Mouse (Mus musculus) cerebellum, adult 18-20 months (tissue): ENCODE measurements around the gene Abhd14b.
"Not testable (repeated sequence)": the region's sequence is repeated elsewhere in the genome, so short reads cannot be mapped to it uniquely, and the experiment has no call there.

Experiments
- DNase-seq, 2 experiments: peaks; one replicate each; pipeline ENCODE4 v3.0.0; 2021

Abhd14b gene

DNA sequence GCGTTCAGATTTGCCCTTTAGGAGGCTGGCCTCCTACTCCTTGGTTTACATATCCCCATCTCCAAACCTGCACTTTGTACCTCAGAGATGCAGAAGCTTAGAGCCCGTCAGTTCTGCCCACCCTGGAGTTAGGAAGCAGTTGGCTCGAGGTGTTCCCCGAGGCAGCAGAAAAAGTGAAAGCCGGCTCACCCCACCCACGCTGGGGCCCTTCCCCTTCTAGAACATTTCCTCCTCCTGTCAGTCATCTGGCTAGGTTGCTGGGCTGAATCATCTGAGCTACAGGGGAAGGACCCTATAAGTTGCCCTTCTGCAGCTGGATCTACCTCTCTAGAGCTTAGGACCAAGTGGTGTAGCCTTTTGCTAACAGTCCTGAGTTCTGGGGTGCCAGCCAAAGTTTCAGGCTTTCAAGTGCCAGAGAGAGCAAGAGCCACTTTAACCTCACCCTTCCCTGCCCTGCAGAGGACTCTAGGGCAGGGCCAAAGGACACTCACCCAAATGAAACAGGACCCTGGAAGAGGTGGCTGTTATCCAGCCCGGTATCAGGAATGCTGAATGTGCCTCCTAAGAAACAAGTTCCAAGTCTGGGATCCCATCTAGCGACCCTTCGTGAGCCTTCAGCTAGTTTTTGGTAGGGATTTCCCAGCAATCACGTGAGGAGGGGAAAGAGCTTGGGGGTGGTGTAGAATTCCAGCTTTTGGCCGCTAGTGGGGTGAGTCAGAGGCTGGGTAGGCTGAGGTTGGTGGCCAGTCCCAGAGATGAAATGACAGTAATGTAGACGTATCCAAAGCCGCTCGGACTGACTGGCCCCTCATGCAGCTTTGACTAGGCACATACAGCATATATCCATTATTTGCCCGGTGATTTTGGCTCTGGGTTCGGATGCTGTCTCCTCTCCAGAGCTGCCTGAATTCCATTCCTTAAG, 29.0 kb downstream of the Abhd14b start:
- no peak for DNase-seq

DNA sequence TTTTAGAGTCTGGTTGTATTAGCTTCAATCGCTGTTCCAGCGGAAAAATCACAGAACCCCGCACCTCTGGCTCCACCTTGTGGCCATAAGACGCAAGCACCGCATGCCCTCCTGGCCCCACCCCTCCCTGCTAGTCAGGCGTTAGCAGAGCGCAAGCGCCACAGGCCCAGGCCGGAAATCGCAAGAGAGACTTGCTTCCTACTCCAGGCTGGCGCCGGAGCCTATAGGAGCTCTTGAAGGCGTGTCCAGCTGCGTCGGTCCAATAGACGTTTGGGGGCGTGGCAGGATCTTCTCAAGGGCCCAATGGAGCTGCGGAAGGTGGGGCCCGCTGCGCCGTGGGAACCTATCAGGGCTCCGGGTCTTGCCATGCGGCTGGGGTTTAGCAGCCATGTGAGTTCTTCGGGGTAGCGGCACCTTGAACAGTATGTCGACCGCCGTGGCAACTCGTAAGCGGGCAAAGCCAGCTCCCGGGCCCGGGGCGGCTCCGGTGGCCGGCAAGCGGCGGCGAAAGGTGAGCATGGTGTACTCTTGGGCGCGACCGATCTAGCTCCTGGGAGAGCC, 29.7 kb downstream of the Abhd14b start, which contains the start of gene Parp3:
Gene Parp3, minus strand, starts transcription at position 26 of the 561 bp plus-strand sequence.
- peak; percentile 98 to 100 for DNase-seq

DNA sequence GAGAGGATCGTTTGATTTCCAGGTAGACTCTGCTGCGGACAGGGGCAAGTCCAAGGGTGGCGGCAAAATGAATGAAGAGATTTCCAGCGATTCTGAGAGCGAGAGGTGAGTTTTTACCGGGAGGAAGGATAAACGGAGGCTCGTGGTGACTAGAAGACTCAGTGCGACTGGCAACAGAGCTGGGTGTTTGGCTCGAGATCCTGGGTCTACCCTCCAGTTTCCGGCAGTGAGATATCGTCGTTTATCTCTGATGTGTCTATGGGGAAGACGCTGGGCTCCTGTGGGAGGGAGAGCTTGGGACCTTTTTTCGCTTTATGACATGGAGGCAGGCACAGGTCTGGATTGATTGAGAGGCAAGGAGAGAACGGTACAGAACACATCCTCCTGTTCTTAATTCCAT, 30.4 kb downstream of the Abhd14b start:
- DNase-seq: peak in 1 of 2 experiments; percentile 17

DNA sequence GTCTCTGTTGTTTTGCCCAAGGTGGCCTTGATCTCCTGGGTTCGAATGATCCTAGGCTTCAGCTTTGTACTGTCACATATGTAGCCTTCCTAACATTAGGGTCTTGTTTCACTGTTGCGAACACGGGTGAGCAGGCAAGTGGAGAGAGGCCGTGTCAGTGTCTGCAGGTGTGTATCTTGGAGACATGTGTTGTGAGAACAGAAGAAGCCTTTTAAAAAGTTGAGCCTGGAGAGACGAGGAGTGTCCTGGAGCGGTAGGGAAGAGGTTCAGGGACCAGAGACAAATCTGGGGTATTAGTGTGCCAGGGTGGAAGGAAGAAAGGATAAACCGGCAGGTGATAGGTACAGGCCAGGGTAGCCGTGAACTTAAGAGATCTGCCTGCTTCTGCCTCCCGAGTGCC, 30.8 kb downstream of the Abhd14b start:
- peak in 1 of 2 experiments; percentile 2 for DNase-seq

DNA sequence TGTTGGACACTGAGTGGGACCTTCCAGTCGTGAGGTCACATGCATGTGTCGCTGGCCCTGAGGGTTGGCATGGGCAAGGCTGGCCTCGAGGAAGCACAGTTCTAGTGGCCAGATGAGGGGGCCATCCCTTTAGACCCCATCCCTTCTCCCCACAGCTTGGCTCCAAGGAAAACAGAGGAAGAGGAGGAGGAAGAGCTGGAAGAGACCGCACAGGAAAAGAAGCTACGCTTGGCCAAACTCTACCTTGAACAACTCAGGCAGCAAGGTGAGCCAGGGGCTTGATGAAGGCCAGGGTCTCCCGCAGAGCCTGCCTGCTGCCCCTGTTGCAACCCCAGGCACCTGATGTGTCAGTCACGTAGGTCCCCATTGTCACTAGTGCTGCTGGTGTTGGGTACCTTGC, 33.3 kb downstream of the Abhd14b start:
- no peak for DNase-seq

DNA sequence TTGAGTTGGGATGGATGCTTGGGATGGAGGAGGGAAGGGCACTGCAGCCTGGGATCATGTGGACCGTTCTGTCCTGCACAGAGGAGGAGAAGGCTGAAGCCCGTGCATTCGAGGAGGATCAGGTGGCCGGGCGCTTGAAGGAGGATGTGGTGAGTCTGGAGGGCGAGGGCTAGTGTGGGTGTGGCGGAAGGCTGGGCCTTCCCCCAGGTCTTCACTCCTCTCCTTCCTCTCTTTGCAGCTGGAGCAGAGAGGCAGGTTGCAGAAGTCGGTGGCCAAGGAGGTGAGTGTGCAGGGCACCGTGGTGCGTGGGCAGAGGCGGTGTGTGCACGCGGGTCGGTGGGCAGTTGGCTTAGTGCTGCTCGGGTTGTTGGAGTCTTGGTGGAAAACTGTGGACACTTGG, 33.8 kb downstream of the Abhd14b start:
- DNase-seq: no peak

DNA sequence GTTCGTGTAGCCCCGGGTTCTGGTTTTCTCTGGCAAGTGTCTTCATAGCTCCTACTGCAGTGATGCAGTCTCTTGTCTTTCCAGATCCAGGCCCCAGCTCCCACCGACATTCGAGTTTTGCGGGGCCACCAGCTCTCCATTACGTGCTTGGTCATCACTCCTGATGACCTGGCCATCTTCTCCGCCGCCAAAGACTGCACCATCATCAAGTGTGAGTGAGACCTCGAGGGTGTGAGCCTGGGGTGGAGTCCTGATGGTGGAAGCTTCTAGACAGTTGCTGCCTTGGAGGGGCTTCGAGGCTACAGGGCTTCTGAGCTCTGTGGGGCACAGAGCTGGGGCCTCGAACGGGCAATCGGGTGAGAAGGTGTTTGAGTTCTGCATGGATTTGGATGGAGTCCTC, 34.4 kb downstream of the Abhd14b start:
- DNase-seq: no peak

DNA sequence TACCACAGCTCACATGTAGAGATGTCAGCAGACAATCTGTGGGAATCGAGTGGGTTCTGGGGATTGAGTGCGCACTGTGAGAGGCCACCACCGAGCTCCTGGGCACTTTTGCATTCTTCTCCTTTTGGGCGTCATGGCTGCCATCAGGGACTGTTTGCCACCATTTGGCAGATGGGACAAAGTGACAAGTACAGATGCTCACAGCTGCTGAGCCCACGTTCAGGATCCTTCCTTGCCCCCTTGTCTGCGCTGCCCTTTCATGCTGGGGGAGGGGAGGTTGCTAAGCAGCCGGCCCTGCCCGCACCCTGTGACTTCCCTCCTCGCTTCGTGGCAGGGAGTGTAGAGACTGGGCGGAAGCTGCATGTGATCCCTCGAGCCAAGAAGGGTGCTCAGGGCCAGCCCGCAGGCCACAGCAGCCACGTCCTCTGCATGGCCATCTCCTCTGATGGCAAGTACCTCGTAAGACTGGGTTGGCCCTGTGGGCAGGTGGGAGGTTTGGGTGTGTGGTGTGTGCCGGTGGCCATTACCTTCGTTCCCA, 35.4 kb downstream of the Abhd14b start:
- no peak for DNase-seq

DNA sequence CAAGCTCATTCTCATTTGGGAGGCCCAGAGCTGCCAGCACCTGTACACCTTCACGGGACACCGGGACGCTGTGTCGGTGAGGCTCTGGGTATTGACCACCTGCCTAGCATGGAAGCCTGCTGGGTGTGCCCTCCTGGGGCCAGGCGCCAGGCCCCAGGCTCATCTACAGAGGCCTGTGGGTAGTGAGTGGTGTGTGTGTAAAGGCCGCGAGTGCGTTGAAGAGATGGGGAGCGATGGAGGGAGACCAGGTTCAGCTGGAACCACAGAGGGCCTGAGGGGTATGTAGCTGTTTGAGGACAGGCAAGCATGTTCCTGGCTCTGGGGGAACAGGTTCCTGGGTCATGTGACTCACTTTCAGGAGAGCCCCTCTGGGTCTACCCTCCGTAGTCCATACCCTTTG, 35.9 kb downstream of the Abhd14b start:
- no peak for DNase-seq

DNA sequence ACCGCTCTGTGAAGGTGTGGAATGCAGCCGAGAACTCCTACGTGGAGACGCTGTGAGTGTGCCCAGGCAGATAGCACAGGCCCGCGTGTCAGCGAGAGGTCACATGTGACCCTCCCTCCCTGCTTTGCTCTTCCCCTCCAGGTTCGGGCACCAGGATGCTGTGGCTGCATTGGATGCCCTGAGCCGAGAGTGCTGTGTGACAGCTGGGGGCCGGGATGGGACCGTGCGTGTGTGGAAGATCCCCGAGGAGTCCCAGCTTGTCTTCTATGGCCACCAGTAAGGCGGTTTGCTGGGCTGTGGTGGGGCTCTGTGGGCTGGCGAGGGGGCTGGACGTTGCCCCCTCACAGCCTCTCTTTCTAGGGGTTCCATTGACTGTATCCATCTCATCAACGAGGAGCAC, 36.3 kb downstream of the Abhd14b start:
- no peak for DNase-seq

DNA sequence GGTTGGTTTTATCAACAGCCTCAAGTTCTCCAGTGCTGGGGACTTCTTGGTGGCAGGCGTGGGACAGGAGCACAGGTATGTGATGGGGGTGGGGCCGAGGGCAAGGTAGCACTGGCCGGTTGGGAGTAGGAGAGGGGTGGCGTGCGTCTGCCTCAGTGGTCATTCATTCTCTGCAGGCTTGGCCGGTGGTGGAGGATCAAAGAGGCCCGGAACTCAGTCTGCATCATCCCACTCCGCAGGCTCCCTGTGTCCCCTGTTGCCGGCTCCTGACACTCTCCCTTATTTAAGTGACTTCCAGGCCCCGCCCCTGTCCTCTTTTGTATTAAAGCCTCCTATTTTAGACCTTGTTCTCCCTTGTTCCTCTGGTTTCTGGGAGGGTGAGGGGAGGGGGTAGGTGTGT, 37.8 kb downstream of the Abhd14b start:
- no peak for DNase-seq

DNA sequence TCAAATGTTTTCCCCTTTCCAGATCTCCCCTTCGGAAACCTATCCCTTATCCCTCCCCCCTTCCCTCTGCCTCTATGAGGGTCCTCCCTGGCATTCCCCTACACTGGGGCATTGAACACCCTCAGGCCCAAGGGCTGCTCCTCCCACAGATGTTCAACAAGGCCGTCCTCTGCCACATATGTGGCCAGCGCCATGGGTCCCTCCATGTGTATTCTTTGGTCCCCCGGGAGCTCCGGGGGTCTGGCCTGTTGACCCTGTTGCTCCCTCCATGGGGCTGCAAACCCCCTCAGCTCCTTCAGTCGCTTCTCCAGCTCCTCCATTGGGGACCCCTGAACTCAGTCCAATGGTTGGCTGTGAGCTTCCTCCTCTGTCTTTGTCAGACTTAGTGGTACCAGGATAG, 40.3 kb downstream of the Abhd14b start:
- not testable (repeated sequence) for DNase-seq

DNA sequence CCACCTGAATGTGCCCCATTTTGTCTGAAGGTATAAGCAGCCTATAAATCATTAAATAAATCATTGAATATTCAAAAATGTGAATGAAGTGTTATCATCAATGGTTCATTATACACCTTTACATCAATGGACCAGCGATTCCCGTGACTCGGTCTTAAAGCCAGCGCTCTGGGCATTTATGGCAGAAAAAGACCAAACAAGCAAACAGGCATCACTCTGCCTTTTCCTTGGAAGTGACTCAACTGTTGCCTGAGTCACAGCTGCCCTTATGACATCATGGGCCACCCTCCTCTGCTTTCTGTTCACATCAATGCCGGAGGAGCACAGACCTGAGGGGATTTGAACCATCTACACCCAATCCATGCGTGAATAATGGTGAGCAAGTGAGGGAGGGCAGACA, 52.4 kb downstream of the Abhd14b start, which contains the start of gene Iqcf1:
Gene Iqcf1, plus strand, starts transcription at position 301 of the 400 bp plus-strand sequence.
- DNase-seq: no peak

DNA sequence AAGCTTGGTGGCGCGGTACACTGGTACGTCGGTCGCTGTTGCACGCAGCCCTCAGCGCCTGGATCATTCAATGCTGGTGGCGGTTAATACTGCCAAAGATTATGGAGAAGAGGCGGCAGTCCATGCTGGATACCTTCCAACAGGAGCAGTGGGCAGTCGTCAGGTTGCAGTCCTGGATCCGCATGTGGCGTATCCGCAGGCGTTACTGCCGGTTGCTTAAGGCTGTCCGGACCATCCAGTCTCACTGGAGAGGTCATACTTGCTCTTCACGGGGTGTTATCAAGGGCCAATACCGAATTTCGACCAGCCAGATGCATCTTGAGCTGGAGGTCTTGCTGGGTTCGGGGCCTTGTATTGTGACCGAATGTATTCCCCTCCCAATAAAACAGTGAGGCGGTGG, 54.6 kb downstream of the Abhd14b start:
- DNase-seq: no peak
